Mouse (Mus musculus) stomach, postnatal 0 days (tissue): Measurements from ENCODE around the gene Sae1.

ENCODE experiments used
- CTCF ChIP-seq: IDR thresholded peaks from 2 replicates; pipeline ENCODE4 v1.5.1; 2016; ENCODE audit warnings: antibody characterized with exemption, low read depth, mild to moderate bottlenecking, moderate library complexity
- EP300 ChIP-seq: optimal IDR thresholded peaks from 2 replicates; pipeline ENCODE3; 2016; ENCODE audit warnings: antibody characterized with exemption

DNA sequence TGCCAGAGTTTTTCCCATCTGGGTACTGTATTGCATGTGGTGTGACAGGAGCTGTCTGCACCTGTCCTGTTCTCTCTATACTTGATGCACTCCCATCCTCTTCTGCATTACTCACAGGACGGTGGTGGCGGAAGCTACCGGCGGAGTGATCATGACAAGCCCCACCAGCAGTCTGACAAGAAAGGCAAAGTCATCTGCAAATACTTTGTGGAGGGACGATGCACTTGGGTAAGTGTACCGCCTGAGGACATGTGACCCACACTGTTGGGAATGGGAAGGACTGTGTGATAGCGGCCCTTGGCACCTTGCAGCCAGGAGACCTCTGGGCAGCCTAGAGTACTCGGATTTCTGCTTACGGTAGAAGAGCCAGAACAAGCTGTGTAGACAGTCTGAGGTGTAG, 36.1 kb upstream of the Sae1 start:
- TF ChIP-seq EP300 (no peak), CTCF (no peak)
